Mouse (Mus musculus): ENCODE results near the gene Cacna2d3. TPM values are rescaled to one million over a fixed set of nuclear protein-coding genes. Genes with fewer than 3 reads are reported as not detected.

Gene Cacna2d3
- polyA plus RNA-seq, 2 experiments = 0.03 TPM; not detected in 1

DNA sequence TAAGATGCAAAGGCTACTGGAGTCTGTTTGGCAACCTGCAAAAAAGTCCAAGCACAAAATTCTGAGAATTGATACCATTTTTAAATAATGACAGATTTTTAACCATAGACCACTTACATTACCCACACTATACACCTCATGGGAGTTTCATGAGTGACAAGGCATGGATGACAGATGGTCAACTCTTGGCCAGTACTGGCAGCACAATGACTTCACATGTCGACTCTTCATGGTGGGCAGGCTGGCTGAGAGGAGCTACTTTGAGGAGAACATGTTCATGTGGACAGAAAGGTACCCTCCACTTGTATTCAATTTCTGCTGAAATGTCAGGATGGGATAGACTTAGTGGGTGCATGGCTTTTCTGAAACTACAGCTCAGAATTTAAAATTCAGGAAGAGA lies 498.7 kb downstream of the Cacna2d3 start:
- Histone ChIP-seq H3K4me2 (ENCODE audit: low read depth) (no peak overlapping the region), H3K9me3 (ENCODE audit: control insufficient read depth, low read length) (no peaks in the 10 kb centered on the region), H3K9ac (replicated peaks) (no peak overlapping the region), H3K27me3 (ENCODE audit: control insufficient read depth, insufficient read depth, low read length) (no peaks in the 10 kb centered on the region), H3K36me3 (replicated peaks; ENCODE audit: control insufficient read depth, insufficient read depth, low read depth) (no peaks in the 10 kb centered on the region), H3K27ac (no peak overlapping the region), H3K4me1 (replicated peaks; ENCODE audit: control insufficient read depth in 2 of 2, insufficient read depth in 2 of 2, low read length in 1 of 2) (no peaks in the 10 kb centered on the region), H3K4me3 (ENCODE audit: insufficient read depth in 1 of 2, low read depth in 2 of 2, low read length in 2 of 2) (no peak overlapping the region)
- 64% methylated on average over 1 of the region's 1 CpGs for WGBS (ENCODE audit: insufficient replicate concordance)
- no peak for TF ChIP-seq CTCF (IDR thresholded peaks at IDR 0.05; ENCODE audit: low read depth)
- TF ChIP-seq EP300 (IDR thresholded peaks at IDR 0.05; ENCODE audit: low read depth) = no peak
- no peak for ATAC-seq (ENCODE audit: insufficient read depth)
- DNase-seq (ENCODE audit: low read depth in 3 of 3, low spot score in 3 of 3) = no peak

- 48% methylated on average over 4 of the region's 4 CpGs for WGBS (ENCODE audit: insufficient replicate concordance)
- Histone ChIP-seq H3K4me2 (ENCODE audit: low read depth) (no peak overlapping the region), H3K9me3 (ENCODE audit: control insufficient read depth, low read length) (no peaks in the 10 kb centered on the region), H3K27ac (no peak overlapping the region), H3K36me3 (replicated peaks; ENCODE audit: control insufficient read depth, insufficient read depth, low read depth) (no peaks in the 10 kb centered on the region), H3K27me3 (ENCODE audit: control insufficient read depth, insufficient read depth, low read length) (no peaks in the 10 kb centered on the region), H3K9ac (replicated peaks) (no peak overlapping the region), H3K4me3 (ENCODE audit: insufficient read depth in 1 of 2, low read depth in 2 of 2, low read length in 2 of 2) (no peak overlapping the region), H3K4me1 (replicated peaks; ENCODE audit: control insufficient read depth in 2 of 2, insufficient read depth in 2 of 2, low read length in 1 of 2) (no peaks in the 10 kb centered on the region)
- TF ChIP-seq EP300 (IDR thresholded peaks at IDR 0.05; ENCODE audit: low read depth) (no peak), CTCF (IDR thresholded peaks at IDR 0.05; ENCODE audit: low read depth) (no peak)
- no peak for DNase-seq (ENCODE audit: low read depth in 3 of 3, low spot score in 3 of 3)
- ATAC-seq (ENCODE audit: insufficient read depth) = no peak
Measured at GRCm38 (mm10) chr14:29222191-29222882, 499.3 kb downstream of the Cacna2d3 start.

DNA sequence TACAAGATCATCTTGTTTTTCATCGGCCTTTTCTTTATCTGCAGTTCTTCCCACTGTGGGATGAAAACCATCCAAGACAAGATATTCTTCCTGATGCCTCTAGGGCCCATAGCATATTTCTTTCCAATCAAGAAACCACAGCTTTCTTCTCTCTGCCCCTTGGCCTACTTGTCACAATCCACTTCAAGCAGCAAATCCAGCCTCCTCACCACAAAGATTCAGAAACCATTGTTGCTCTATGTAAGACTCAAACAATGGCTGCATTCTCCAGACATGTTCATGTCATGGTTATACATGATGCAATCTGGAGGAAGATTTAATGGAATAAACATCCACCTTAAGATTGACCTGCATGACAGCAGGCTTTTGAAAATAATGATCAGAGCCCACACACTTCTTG lies 505.6 kb downstream of the Cacna2d3 start:
- WGBS (ENCODE audit: insufficient replicate concordance) = 61% methylated on average over 1 of the region's 1 CpGs
- TF ChIP-seq EP300 (IDR thresholded peaks at IDR 0.05; ENCODE audit: low read depth) (no peak), CTCF (IDR thresholded peaks at IDR 0.05; ENCODE audit: low read depth) (no peak)
- Histone ChIP-seq H3K27me3 (ENCODE audit: control insufficient read depth, insufficient read depth, low read length) (no peaks in the 10 kb centered on the region), H3K27ac (no peak overlapping the region), H3K4me2 (ENCODE audit: low read depth) (no peak overlapping the region), H3K36me3 (replicated peaks; ENCODE audit: control insufficient read depth, insufficient read depth, low read depth) (no peaks in the 10 kb centered on the region), H3K9ac (replicated peaks) (no peak overlapping the region), H3K4me3 (ENCODE audit: insufficient read depth in 1 of 2, low read depth in 2 of 2, low read length in 2 of 2) (no peak overlapping the region), H3K4me1 (replicated peaks; ENCODE audit: control insufficient read depth in 2 of 2, insufficient read depth in 2 of 2, low read length in 1 of 2) (no peaks in the 10 kb centered on the region), H3K9me3 (ENCODE audit: control insufficient read depth, low read length) (no peaks in the 10 kb centered on the region)
- DNase-seq (ENCODE audit: low read depth in 3 of 3, low spot score in 3 of 3) (no peak), ATAC-seq (ENCODE audit: insufficient read depth) (no peak)

DNA sequence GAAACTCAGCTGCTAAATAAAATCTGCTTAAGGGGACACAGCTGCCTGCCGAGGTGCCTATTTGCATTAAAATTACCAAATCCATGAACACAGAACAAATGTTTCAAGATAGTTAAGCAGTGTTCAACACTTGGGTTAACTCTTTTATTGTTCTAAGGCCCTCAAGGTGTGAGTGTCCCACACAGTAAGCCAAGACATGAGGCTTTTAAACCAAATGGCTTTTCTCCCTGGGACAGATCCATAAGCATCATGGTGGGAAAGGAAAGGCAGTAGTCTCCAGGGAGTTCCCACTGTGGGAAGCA lies 516.7 kb downstream of the Cacna2d3 start:
- no peaks in the 10 kb centered on the region for H3K36me3 ChIP-seq (replicated peaks; ENCODE audit: control insufficient read depth, insufficient read depth, low read depth)
- no peaks in the 10 kb centered on the region for H3K27me3 ChIP-seq (ENCODE audit: control insufficient read depth, insufficient read depth, low read length)
- no peak for DNase-seq (ENCODE audit: low read depth in 3 of 3, low spot score in 3 of 3)
- H3K4me3 ChIP-seq (ENCODE audit: insufficient read depth in 1 of 2, low read depth in 2 of 2, low read length in 2 of 2) = no peak overlapping the region
- TF ChIP-seq EP300 (IDR thresholded peaks at IDR 0.05; ENCODE audit: low read depth) = no peak
- TF ChIP-seq CTCF (IDR thresholded peaks at IDR 0.05; ENCODE audit: low read depth) = no peak
- no peaks in the 10 kb centered on the region for H3K4me1 ChIP-seq (replicated peaks; ENCODE audit: control insufficient read depth in 2 of 2, insufficient read depth in 2 of 2, low read length in 1 of 2)
- H3K4me2 ChIP-seq (ENCODE audit: low read depth) = no peak overlapping the region
- ATAC-seq (ENCODE audit: insufficient read depth) = no peak
- WGBS (ENCODE audit: insufficient replicate concordance) = 62% methylated on average over 1 of the region's 1 CpGs
- H3K9ac ChIP-seq (replicated peaks) = no peak overlapping the region
- no peak overlapping the region for H3K27ac ChIP-seq
- H3K9me3 ChIP-seq (ENCODE audit: control insufficient read depth, low read length) = no peaks in the 10 kb centered on the region

DNA sequence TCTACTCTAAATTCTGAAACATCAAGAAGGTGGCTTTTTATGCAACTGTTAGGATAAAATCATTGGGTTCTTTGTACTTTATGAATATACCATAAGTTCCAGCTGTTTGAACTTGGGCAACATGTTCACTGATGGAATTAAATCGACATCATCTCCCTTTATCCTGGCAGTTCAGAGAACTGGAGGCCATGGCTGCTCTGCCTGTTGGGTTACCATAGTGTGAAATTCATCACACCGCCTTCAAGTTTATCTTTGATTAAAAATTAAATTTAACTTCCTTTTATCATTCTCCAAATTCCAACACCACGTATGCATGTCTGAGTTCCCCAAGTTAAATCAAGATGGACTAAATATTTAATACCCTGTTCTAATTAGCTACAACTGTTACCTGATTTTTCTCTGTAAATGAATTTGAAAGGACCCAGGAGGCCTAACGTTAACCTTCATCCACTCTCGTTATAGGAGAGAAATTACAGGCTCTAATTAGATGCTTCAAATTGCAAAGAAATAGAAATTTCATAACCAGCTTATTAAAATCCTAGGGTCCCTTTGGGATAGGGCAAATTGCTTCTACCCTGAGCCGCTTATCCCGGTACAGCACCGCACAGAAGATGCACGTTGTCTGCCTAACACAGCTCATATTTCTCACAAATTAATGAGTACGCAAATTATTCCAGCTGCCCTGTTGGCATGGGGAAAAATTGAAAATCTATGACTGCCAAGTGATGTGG lies 517.3 kb downstream of the Cacna2d3 start:
- TF ChIP-seq CTCF (IDR thresholded peaks at IDR 0.05; ENCODE audit: low read depth) (no peak), EP300 (IDR thresholded peaks at IDR 0.05; ENCODE audit: low read depth) (no peak)
- Histone ChIP-seq H3K9me3 (ENCODE audit: control insufficient read depth, low read length) (no peaks in the 10 kb centered on the region), H3K36me3 (replicated peaks; ENCODE audit: control insufficient read depth, insufficient read depth, low read depth) (no peaks in the 10 kb centered on the region), H3K27ac (no peak overlapping the region), H3K9ac (replicated peaks) (no peak overlapping the region), H3K4me1 (replicated peaks; ENCODE audit: control insufficient read depth in 2 of 2, insufficient read depth in 2 of 2, low read length in 1 of 2) (no peaks in the 10 kb centered on the region), H3K27me3 (ENCODE audit: control insufficient read depth, insufficient read depth, low read length) (no peaks in the 10 kb centered on the region), H3K4me2 (ENCODE audit: low read depth) (no peak overlapping the region), H3K4me3 (ENCODE audit: insufficient read depth in 1 of 2, low read depth in 2 of 2, low read length in 2 of 2) (no peak overlapping the region)
- DNase-seq (ENCODE audit: low read depth in 3 of 3, low spot score in 3 of 3) = no peak
- ATAC-seq (ENCODE audit: insufficient read depth) = no peak
- 70% methylated on average over 10 of the region's 10 CpGs for WGBS (ENCODE audit: insufficient replicate concordance)

Measured in liver, embryonic 14.5 days (tissue).